Mouse (Mus musculus): ENCODE measurements around the gene Kcnk5. TPM values are rescaled to one million over a fixed set of nuclear protein-coding genes. Genes with fewer than 3 reads are reported as not detected.

Kcnk5 gene
- 4.5 and 5.2 TPM in 2 replicates for polyA plus RNA-seq (2014; fragmentation: Nextera tagmentation; extraction: Ambion mirVana)

GRCm38 (mm10) chr14:20181466-20181921 lies at the start of gene Kcnk5:
Kcnk5 (minus strand) TSS chr14:20181809.
- DNase-seq (ENCODE audit: low spot score): peak; percentile 94
- peak; percentile 86 for ATAC-seq (replicated peaks; ENCODE audit: insufficient number of reproducible peaks, low FRiP score, low TSS enrichment, low read depth)
- Histone ChIP-seq H3K36me3 (replicated peaks; ENCODE audit: control insufficient read depth, insufficient read depth, low read depth, low read length) (no peaks in the 10 kb centered on the region), H3K27me3 (ENCODE audit: control insufficient read depth, insufficient read depth, low read length) (no peaks in the 10 kb centered on the region), H3K4me3 (ENCODE audit: low read depth, low read length) (peak within 1 kb of the TSS; percentile 51), H3K9me3 (replicated peaks; ENCODE audit: control insufficient read depth, low read length) (no peaks in the 10 kb centered on the region), H3K27ac (replicated peaks; ENCODE audit: low read depth, low read length) (no peak within 1 kb of the TSS), H3K9ac (replicated peaks; ENCODE audit: low read length) (peak within 1 kb of the TSS; percentile 61), H3K4me2 (ENCODE audit: low read depth, low read length) (peak within 1 kb of the TSS; percentile 91), H3K4me1 (ENCODE audit: control insufficient read depth, insufficient read depth, low read length) (peaks cover 8% of the 10 kb centered on the region)
- WGBS: 1% methylated on average over 36 of the region's 36 CpGs

GRCm38 (mm10) chr14:20230063-20230491 lies 48.5 kb upstream of the Kcnk5 start:
- no peaks in the 10 kb centered on the region for H3K4me1 ChIP-seq (ENCODE audit: control insufficient read depth, insufficient read depth, low read length)
- H3K27ac ChIP-seq (replicated peaks; ENCODE audit: low read depth, low read length): no peak overlapping the region
- no peak overlapping the region for H3K4me2 ChIP-seq (ENCODE audit: low read depth, low read length)
- DNase-seq (ENCODE audit: low spot score) (no peak), ATAC-seq (replicated peaks; ENCODE audit: insufficient number of reproducible peaks, low FRiP score, low TSS enrichment, low read depth) (no peak)
- H3K36me3 ChIP-seq (replicated peaks; ENCODE audit: control insufficient read depth, insufficient read depth, low read depth, low read length): no peaks in the 10 kb centered on the region
- no peaks in the 10 kb centered on the region for H3K9me3 ChIP-seq (replicated peaks; ENCODE audit: control insufficient read depth, low read length)
- no peak overlapping the region for H3K4me3 ChIP-seq (ENCODE audit: low read depth, low read length)
- H3K9ac ChIP-seq (replicated peaks; ENCODE audit: low read length): no peak overlapping the region
- 86% methylated on average over 7 of the region's 7 CpGs for WGBS
- H3K27me3 ChIP-seq (ENCODE audit: control insufficient read depth, insufficient read depth, low read length): no peaks in the 10 kb centered on the region

GRCm38 (mm10) chr14:20229437-20229836 lies 47.8 kb upstream of the Kcnk5 start:
- Histone ChIP-seq H3K4me2 (ENCODE audit: low read depth, low read length) (no peak overlapping the region), H3K27ac (replicated peaks; ENCODE audit: low read depth, low read length) (no peak overlapping the region), H3K9me3 (replicated peaks; ENCODE audit: control insufficient read depth, low read length) (no peaks in the 10 kb centered on the region), H3K36me3 (replicated peaks; ENCODE audit: control insufficient read depth, insufficient read depth, low read depth, low read length) (no peaks in the 10 kb centered on the region), H3K9ac (replicated peaks; ENCODE audit: low read length) (no peak overlapping the region), H3K27me3 (ENCODE audit: control insufficient read depth, insufficient read depth, low read length) (no peaks in the 10 kb centered on the region), H3K4me3 (ENCODE audit: low read depth, low read length) (no peak overlapping the region), H3K4me1 (ENCODE audit: control insufficient read depth, insufficient read depth, low read length) (no peaks in the 10 kb centered on the region)
- no peak for DNase-seq (ENCODE audit: low spot score)
- 81% methylated on average over 6 of the region's 6 CpGs for WGBS
- ATAC-seq (replicated peaks; ENCODE audit: insufficient number of reproducible peaks, low FRiP score, low TSS enrichment, low read depth): no peak

- WGBS: 77% methylated on average over 4 of the region's 4 CpGs
- H3K36me3 ChIP-seq (replicated peaks; ENCODE audit: control insufficient read depth, insufficient read depth, low read depth, low read length): no peaks in the 10 kb centered on the region
- H3K4me3 ChIP-seq (ENCODE audit: low read depth, low read length): no peak overlapping the region
- no peak overlapping the region for H3K27ac ChIP-seq (replicated peaks; ENCODE audit: low read depth, low read length)
- no peak for DNase-seq (ENCODE audit: low spot score)
- no peaks in the 10 kb centered on the region for H3K9me3 ChIP-seq (replicated peaks; ENCODE audit: control insufficient read depth, low read length)
- H3K27me3 ChIP-seq (ENCODE audit: control insufficient read depth, insufficient read depth, low read length): no peaks in the 10 kb centered on the region
- no peak overlapping the region for H3K4me2 ChIP-seq (ENCODE audit: low read depth, low read length)
- H3K4me1 ChIP-seq (ENCODE audit: control insufficient read depth, insufficient read depth, low read length): no peaks in the 10 kb centered on the region
- no peak for ATAC-seq (replicated peaks; ENCODE audit: insufficient number of reproducible peaks, low FRiP score, low TSS enrichment, low read depth)
- no peak overlapping the region for H3K9ac ChIP-seq (replicated peaks; ENCODE audit: low read length)
Measured at GRCm38 (mm10) chr14:20228336-20228735, 46.7 kb upstream of the Kcnk5 start.

GRCm38 (mm10) chr14:20226982-20227381 lies 45.4 kb upstream of the Kcnk5 start:
- 74% methylated on average over 2 of the region's 2 CpGs for WGBS
- Histone ChIP-seq H3K4me1 (ENCODE audit: control insufficient read depth, insufficient read depth, low read length) (no peaks in the 10 kb centered on the region), H3K9ac (replicated peaks; ENCODE audit: low read length) (no peak overlapping the region), H3K9me3 (replicated peaks; ENCODE audit: control insufficient read depth, low read length) (no peaks in the 10 kb centered on the region), H3K4me2 (ENCODE audit: low read depth, low read length) (no peak overlapping the region), H3K36me3 (replicated peaks; ENCODE audit: control insufficient read depth, insufficient read depth, low read depth, low read length) (no peaks in the 10 kb centered on the region), H3K27ac (replicated peaks; ENCODE audit: low read depth, low read length) (no peak overlapping the region), H3K27me3 (ENCODE audit: control insufficient read depth, insufficient read depth, low read length) (no peaks in the 10 kb centered on the region), H3K4me3 (ENCODE audit: low read depth, low read length) (no peak overlapping the region)
- DNase-seq (ENCODE audit: low spot score): no peak
- no peak for ATAC-seq (replicated peaks; ENCODE audit: insufficient number of reproducible peaks, low FRiP score, low TSS enrichment, low read depth)

- DNase-seq (ENCODE audit: low spot score) (no peak), ATAC-seq (replicated peaks; ENCODE audit: insufficient number of reproducible peaks, low FRiP score, low TSS enrichment, low read depth) (no peak)
- Histone ChIP-seq H3K4me3 (ENCODE audit: low read depth, low read length) (no peak overlapping the region), H3K27ac (replicated peaks; ENCODE audit: low read depth, low read length) (no peak overlapping the region), H3K9me3 (replicated peaks; ENCODE audit: control insufficient read depth, low read length) (no peaks in the 10 kb centered on the region), H3K9ac (replicated peaks; ENCODE audit: low read length) (no peak overlapping the region), H3K27me3 (ENCODE audit: control insufficient read depth, insufficient read depth, low read length) (no peaks in the 10 kb centered on the region), H3K4me1 (ENCODE audit: control insufficient read depth, insufficient read depth, low read length) (no peaks in the 10 kb centered on the region), H3K36me3 (replicated peaks; ENCODE audit: control insufficient read depth, insufficient read depth, low read depth, low read length) (no peaks in the 10 kb centered on the region), H3K4me2 (ENCODE audit: low read depth, low read length) (no peak overlapping the region)
- 44% methylated on average over 7 of the region's 7 CpGs for WGBS
Measured at GRCm38 (mm10) chr14:20226488-20226887, 44.9 kb upstream of the Kcnk5 start.

- DNase-seq (ENCODE audit: low spot score) (peak; percentile 46), ATAC-seq (replicated peaks; ENCODE audit: insufficient number of reproducible peaks, low FRiP score, low TSS enrichment, low read depth) (peak; percentile 74)
- Histone ChIP-seq H3K27ac (replicated peaks; ENCODE audit: low read depth, low read length) (0 out of 2 replicates have a peak overlapping the region, but pooled peaks have one; percentile 31), H3K27me3 (ENCODE audit: control insufficient read depth, insufficient read depth, low read length) (no peaks in the 10 kb centered on the region), H3K9me3 (replicated peaks; ENCODE audit: control insufficient read depth, low read length) (no peaks in the 10 kb centered on the region), H3K4me2 (ENCODE audit: low read depth, low read length) (no peak overlapping the region), H3K4me3 (ENCODE audit: low read depth, low read length) (no peak overlapping the region), H3K9ac (replicated peaks; ENCODE audit: low read length) (peak overlapping the region; percentile 3; the same call in 1 of the 2 replicates), H3K4me1 (ENCODE audit: control insufficient read depth, insufficient read depth, low read length) (no peaks in the 10 kb centered on the region), H3K36me3 (replicated peaks; ENCODE audit: control insufficient read depth, insufficient read depth, low read depth, low read length) (no peaks in the 10 kb centered on the region)
- WGBS: 46% methylated on average over 4 of the region's 4 CpGs
Measured at GRCm38 (mm10) chr14:20225525-20225924, 43.9 kb upstream of the Kcnk5 start.

- no peak for ATAC-seq (replicated peaks; ENCODE audit: insufficient number of reproducible peaks, low FRiP score, low TSS enrichment, low read depth)
- H3K36me3 ChIP-seq (replicated peaks; ENCODE audit: control insufficient read depth, insufficient read depth, low read depth, low read length): no peaks in the 10 kb centered on the region
- H3K27me3 ChIP-seq (ENCODE audit: control insufficient read depth, insufficient read depth, low read length): no peaks in the 10 kb centered on the region
- WGBS: 76% methylated on average over 10 of the region's 10 CpGs
- no peaks in the 10 kb centered on the region for H3K4me1 ChIP-seq (ENCODE audit: control insufficient read depth, insufficient read depth, low read length)
- no peak overlapping the region for H3K9ac ChIP-seq (replicated peaks; ENCODE audit: low read length)
- no peak overlapping the region for H3K4me3 ChIP-seq (ENCODE audit: low read depth, low read length)
- H3K9me3 ChIP-seq (replicated peaks; ENCODE audit: control insufficient read depth, low read length): no peaks in the 10 kb centered on the region
- no peak overlapping the region for H3K4me2 ChIP-seq (ENCODE audit: low read depth, low read length)
- H3K27ac ChIP-seq (replicated peaks; ENCODE audit: low read depth, low read length): no peak overlapping the region
- no peak for DNase-seq (ENCODE audit: low spot score)
Measured at GRCm38 (mm10) chr14:20224576-20225218, 43.1 kb upstream of the Kcnk5 start.

Data from embryonic facial prominence, embryonic 11.5 days (tissue).